Mouse (Mus musculus): Measurements from ENCODE around the gene Bcr.

Bcr gene

DNA sequence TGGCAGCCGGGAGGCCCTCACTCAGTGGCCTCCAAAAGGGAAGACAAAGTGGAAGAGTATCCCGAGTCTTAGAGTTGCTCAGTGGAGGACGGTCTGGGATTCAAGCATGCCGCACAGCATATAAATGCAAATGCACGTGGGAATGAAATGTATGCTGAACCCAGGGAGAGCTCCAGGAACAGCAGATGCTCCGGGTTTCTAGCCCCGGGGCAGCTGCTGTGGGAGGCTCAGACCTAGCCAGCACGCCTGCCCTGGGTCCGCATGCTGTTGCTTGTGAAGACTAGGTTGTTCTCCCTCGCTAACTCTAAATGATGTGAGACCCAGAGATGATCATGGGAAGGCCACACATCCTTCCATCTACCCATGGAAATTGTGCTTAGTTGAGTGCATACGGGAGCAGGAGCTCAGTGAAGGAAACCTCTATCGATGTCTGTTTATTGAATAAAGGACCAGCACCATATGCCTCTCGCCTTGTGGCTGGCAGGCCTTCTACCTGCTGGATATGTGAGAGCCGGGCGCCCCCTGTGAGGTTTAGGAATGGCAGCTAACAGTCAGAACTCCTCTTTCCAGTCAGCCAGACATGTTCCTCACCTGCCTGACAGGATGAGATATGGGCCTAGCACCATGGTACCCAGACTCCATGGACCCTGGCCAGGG lies 74.6 kb downstream of the Bcr start:
- no peak for DNase-seq

GRCm38 (mm10) chr10:75135518-75136162 lies 75.2 kb downstream of the Bcr start:
- DNase-seq, result no peak

- DNase-seq, result peak; percentile 11
Observed at GRCm38 (mm10) chr10:75137148-75137547, 76.8 kb downstream of the Bcr start.

GRCm38 (mm10) chr10:75145221-75145620 lies 84.8 kb downstream of the Bcr start:
- DNase-seq, result no peak

GRCm38 (mm10) chr10:75146001-75146400 lies 85.6 kb downstream of the Bcr start:
- peak; percentile 44 for DNase-seq

- no peak for DNase-seq
Observed at GRCm38 (mm10) chr10:75146619-75147018, 86.2 kb downstream of the Bcr start.

DNA sequence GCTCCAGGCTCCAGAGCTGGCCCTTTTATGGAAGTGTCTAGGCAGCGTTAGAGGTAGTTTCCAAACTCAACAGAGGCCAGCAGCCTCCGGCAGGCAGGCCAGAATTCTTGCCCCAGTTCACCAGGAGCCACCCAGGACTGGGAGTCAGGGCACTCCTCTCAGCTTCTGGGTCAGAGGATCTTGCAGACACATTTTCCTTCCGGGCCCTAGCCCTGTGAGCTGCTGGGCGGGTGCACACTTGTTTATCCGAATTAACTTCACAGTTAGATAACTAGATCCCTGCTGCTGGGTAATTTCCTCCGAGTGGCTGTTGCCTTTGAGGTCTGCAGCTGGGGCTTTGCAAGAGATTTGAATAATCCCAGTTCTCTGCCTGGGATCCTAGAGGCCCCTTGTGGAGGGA lies 87.9 kb downstream of the Bcr start:
- no peak for DNase-seq

- DNase-seq, result no peak
Observed at GRCm38 (mm10) chr10:75150361-75150760, 90.0 kb downstream of the Bcr start.

- DNase-seq, result peak; percentile 55
Observed at GRCm38 (mm10) chr10:75151311-75151710, 90.9 kb downstream of the Bcr start.

- no peak for DNase-seq
Observed at GRCm38 (mm10) chr10:75156835-75157234, 96.4 kb downstream of the Bcr start.

GRCm38 (mm10) chr10:75157713-75158112 lies 97.3 kb downstream of the Bcr start:
- no peak for DNase-seq

GRCm38 (mm10) chr10:75158356-75158755 lies 98.0 kb downstream of the Bcr start:
- no peak for DNase-seq

- no peak for DNase-seq
Observed at GRCm38 (mm10) chr10:75160171-75160900, 99.9 kb downstream of the Bcr start.

DNA sequence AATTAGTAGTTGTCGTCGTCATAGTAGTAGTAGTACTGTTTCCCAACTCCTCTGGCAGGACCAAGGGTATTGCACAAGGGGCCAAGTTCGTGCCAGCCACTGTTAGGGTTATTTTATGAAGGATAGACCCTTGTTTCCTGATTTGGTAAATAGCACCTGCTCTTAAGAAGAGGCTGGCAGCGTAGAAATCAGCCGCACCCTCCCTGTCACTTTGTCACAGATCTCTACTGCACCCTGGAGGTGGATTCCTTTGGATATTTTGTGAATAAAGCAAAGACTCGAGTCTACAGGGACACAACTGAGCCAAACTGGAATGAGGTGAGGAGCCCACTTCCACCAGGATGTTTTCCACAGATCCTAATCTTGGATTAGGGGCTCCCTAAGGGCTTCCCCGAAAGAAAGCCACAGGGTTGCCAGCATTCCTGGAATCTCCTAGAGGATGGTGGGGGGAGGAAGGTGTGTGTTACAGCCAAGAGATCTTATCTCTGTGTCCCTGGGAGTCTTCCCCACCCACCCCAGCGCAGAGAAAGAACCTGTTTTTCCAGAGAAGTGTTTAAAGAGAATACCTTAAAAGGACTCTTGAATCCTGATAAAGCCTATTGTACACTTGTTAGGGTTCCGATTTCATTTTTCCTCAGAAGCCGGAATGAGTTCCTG lies 105.6 kb downstream of the Bcr start:
- no peak for DNase-seq

DNA sequence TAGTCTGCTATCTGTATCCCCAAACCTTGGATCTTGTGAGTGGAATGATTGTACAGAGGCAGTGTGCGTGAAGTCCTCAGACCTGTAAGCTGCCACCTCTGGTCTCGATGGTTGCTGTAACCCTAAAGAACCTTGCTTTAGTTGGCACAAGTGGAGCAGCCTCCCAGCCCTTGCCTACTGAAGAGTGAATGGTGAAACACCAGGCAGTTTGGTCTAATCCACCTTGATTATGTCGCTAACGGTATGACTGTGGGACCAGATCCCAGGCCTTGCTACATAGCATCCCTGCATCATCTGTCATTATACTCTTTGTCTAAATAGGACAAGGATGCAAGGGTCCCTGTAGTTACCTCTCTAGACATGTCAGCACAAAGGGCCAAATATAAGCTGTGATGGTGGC lies 106.2 kb downstream of the Bcr start:
- no peak for DNase-seq

DNA sequence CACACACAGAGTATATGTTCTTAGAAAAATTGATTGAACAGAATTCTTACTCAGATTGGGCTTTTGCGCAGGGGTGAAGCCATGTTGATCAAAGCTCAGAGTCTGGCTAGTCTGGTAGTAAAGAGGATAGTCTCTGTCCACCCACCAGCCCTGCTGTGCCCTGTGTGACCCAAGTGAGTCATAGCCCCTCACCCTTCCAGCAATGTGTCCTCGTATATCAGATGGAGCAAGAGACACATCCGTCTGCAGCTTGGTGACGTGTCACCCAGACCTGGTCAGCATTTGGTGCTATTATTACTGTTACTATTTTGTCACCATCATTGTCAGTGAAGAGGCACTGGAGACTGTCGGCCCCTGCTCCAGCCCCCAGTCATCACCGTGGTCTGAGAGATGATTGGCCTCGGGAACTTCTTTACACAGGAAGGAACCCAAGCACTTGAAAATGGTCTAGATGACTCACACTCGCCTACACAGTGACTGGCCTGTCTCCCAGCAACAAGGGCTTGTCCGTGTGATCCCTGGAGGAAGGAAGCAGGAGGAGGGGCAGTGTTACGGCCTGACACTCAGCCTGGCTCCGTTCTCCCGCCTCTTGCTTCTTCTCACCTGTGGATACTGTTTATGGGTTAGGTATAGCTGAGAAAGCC lies 109.9 kb downstream of the Bcr start:
- DNase-seq, result no peak

- DNase-seq, result no peak
Observed at GRCm38 (mm10) chr10:75173056-75173455, 112.7 kb downstream of the Bcr start.

DNA sequence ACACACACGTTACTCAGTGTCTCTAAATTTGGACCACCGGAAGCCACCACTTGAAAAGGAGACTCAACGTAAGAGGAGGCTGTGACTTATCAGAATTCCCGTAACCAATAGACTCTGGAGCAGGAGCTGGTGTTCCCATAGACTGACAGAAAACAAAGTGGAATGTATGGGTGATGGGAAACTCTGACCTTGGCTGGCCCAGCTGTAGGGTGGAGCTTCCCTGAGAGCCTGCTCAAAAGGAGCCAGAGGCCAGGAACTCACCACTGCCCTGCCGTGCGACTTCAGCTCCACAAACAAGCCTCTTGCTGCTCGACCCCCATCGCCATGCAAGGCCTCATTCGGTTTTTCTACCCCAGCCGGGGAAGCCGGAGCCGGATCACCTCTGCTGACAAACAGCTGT lies 113.3 kb downstream of the Bcr start:
- no peak for DNase-seq

DNA sequence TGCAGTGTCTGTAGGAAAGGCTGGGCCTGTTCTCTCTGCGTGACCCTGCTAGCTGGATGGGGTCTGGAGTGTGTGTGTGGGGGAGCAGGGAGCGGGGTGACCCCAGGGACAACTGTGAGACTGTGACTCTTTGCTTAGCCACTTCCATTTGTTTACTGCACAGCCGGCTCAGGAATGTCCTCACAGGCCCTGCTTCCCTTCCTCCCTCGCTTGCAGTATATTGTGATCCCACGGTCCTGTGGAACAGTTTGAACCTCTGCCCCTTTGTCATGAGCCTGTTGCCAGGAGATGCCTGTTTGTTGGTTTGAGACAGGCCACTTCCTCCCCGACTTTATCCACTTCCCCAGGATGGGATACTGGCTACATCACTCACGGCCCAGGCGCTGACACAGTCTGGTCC lies 116.1 kb downstream of the Bcr start:
- DNase-seq, result no peak

- DNase-seq, result no peak
Observed at GRCm38 (mm10) chr10:75178911-75179310, 118.5 kb downstream of the Bcr start.

DNA sequence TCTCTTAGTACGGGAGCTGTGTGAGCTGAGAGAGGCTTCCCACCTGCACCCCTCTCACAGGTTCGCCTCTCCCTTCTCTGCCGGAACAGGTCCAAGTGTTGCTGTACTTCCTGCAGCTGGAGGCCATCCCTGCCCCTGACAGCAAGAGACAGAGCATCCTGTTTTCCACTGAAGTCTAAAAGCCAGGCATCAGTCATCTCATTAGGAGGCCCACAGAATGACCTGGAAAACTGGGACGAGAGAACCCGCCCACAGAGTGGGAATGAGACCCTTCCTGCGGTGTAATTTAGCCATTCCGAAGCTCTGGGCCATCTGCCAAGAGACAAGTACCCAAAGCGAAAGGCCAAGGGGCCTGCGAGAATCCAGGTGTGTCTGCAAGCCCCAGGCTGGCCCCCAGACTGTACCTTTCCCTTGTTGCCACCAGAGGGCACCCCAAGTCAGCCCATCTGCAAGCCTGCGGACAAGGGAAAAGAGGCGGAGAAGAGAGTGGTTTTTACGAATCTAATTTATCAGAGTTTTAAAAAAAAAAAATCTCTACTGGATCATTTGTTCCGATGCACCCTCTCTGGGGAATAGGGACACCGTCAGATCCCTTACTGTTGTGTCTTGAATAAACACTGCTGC lies 121.9 kb downstream of the Bcr start:
- peak; percentile 69 for DNase-seq

GRCm38 (mm10) chr10:75184826-75185225 lies 124.4 kb downstream of the Bcr start:
- no peak for DNase-seq

DNA sequence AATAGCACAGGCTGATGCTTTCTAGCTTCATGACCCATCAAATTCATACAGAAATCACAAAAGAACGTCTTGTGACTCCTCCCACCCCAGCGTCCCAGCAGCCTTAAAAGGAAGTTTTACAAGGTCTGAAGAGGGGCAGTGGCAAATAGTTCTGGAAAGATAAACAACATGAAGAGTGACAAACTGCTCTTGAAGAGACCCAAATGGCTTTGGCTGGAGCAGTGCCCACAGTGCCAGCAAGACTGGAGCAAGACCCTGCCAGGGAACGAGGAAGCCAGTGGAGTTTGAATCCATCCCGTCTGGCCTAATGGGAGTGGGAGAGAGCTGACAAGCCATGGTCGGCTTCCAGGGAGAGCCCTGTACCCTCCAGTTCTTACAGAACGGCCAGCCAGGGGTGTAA lies 126.2 kb downstream of the Bcr start:
- no peak for DNase-seq
